Mouse (Mus musculus) lung, postnatal 14 days (tissue): ENCODE data around the gene 2810408A11Rik.
"Not testable (repeated sequence)": the region's sequence is repeated elsewhere in the genome, so short reads cannot be mapped to it uniquely, and the experiment has no call there.

ENCODE experiments used
- DNase-seq: peaks from one replicate; pipeline ENCODE4 v3.0.0; 2021

2810408A11Rik gene

DNA sequence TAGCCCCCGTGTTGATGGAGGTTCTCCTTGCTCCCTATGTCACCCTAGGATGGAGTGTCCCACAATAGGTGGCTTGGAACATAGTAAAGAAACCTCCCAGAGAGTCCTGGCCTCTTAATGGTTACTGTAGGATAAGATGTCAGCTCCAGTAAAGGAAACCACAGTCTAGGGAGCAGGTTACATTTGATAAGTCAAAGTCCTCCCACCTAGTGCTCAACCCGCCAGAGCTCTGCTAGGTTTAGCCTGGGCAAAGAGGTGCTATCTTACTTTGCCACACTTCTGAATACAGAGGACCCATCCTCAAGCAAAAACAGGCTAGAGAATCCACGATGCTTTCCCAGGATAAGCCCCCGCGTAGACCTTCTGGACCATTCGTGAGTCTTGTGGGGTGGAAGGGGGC lies 21.8 kb downstream of the 2810408A11Rik start:
- no peak for DNase-seq

DNA sequence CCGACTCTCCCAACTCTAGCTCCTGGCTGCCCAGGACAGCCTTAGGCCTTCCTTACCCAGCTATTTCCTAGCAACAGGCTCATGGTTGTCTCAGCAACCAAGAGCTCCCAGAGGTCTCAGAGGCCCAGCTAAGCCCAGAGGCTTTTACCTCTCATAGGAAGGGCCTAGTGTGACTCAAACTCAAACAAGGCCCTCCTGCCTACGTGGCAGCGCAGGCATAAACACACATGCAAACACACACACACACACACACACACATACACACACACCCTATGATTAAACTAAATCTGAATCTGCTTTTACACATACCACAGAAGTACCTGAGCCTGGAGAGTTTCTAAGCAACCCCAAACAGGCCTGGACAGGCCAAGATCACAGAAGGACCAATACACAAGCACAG lies 22.4 kb downstream of the 2810408A11Rik start:
- no peak for DNase-seq

DNA sequence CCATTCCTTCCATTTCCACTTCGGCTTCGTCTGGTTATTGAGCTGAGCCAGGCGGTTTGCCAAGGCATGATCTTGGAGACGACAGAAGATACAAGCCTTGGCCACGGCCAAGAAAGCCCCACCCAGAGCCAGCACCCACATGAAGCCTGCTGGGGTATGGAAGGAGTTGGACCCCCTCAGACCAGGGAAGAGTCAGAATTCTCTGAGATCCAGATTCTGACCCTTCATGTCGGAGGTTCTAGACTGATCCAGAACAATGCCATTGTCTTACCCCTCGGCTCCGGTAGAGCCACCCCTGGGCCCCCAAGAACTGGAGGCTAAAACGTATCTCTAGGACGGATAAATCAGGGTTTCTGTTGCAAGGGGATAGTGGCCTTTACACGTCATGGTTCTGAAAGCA lies 22.9 kb downstream of the 2810408A11Rik start, which contains the start of gene Tmem95:
Gene Tmem95 (minus strand): TSS at position 141 of the 400 bp plus-strand sequence.
- no peak for DNase-seq

DNA sequence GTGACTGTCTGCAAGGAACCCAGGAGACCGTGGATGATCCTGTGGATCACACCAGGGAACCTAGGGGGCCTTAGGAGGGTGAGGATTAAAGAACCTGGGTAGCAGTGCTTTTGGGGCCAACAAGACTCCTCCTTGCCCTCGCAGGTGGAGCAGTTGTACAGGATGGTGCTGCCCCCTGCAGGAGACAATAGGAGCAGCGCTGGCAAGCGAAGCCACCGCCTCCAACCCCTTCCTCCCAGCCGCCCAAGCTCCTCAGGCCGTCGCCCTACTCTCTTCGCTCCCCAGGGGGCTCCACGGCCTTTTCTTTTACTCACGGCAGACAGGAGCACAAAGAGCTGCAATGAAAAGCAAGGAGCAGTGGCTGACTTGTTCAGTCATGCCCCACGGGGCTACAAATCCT lies 23.9 kb downstream of the 2810408A11Rik start:
- DNase-seq: peak; percentile 93

DNA sequence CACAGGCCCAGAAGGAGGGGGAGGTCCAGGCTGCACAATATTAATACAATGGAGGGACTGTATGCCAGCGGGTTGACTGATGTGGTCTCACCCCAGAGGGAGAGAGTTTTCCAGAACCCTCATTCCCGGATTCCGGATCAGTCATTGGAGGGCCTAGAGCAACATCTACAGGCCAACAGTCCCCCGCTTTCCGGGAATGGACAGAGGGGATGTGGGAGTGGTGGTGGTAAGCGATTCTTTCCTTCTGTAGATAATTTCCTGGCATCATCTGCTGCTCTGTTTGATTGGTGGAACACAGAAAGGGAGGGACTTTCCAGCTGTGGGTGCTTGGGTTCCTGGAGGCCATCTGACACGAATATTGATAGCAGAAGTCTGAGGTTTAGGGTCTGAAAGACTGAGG lies 24.6 kb downstream of the 2810408A11Rik start:
- DNase-seq: peak; percentile 71

DNA sequence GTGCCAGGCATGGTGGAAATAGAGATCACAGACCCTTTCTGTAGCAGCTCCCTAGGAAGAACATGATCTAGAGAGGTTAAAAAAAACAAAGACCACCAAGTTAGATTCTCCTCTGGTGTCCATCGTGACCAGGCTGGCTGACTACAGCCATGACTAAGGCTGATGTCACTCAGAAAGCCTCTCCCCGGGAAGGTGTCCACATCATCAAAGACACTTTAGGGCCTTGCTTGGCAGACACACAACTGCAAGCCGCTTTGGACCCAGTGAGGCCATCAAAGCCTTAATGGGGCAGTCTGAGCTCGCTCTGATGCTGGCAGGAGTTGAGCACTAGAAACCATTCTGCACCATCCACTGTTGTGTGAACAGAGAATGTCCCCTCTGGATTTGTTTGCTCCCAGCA lies 28.3 kb downstream of the 2810408A11Rik start:
- DNase-seq: no peak

DNA sequence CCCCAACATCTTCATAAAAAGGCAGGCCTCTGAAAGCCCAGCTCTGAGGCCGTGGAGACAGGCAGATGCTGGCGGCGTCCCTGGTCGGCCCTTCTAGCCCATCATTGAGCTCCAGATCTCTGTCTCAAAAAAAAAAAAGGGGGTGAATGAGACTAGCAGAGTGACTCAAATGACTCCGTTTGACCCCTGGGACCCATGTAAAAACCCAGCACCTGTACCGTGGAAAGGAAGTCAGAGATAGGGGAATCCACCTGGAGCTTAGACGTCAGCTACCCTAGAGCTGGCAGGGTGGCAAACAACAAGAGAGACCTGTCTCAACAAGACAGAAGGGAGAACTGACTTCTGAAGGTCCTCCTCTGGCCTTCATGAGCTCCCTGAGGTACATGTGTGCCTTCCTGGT lies 29.0 kb downstream of the 2810408A11Rik start:
- no peak for DNase-seq

DNA sequence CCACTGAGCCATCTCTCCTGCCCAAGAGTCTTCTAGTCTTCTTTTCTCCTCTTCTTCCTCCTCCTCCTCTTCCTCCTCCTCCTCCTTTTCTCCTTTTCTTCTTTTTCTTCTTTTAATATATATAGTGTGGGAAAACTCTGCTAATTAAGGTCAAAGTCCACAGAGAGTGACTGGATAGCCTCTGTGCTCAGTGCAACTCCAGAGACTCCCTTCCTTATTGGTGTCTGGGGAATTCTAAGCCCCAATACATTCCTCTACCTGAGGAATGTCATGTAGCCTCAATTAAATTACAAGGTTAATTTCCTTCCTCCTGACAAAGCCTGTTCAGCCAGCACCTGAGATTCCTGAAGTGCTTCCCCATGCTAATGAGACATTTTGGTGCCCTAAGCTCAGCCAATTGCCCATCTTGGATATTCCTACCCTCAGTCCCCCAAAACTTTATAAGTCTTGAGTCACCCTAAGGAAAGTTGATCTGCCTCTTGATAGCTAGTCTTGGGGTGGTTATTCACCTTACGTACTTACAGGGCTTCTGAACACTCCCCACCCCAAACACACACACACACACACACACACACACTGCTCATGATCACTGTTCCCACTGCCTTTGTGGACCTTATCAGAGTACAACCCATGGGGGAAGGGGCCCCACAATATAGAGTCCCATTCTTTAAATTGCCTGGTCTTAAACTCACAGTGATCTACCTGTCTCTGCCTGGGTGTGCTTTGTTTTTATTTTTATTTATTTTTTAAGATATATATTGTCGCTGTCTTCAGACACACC lies 30.3 kb downstream of the 2810408A11Rik start:
- DNase-seq: no peak

DNA sequence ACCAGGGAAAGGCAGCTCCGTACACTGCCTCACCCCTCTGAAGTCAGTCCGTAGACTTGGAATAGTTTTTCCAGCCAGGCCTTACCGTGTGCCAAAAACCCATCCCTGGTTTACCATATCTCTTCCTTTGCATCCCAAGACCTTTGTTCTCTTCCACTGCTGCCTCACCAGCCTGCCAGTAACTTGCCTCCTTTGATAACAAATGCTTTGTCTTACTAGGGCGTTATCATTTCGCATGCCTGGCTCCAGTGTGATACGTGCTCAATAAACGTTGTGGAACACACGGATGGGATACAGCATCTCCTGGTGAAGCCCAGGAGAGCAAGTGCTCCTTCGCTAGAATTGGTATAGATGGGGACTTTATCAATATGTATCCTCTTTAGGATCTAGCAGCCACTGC lies 33.5 kb downstream of the 2810408A11Rik start:
- DNase-seq: no peak

DNA sequence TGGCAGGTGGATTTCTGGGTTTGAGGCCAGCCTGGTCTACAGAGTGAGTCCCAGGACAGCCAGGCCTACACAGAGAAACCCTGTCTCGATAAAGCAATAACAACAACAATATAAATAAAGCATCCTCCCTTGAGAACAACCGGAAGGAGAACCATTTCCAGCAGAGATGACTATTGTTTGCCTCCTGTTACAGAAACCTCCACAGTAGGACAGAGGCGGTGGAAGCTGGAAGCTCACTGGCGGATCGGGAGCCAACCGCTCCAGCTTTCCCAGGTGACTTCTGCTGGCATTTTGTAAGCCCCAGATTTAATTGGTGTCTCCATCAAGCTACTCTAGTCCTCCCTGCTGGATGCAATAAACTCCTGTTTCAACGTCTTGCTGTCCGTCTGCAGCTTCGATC lies 35.2 kb downstream of the 2810408A11Rik start:
- DNase-seq: no peak

DNA sequence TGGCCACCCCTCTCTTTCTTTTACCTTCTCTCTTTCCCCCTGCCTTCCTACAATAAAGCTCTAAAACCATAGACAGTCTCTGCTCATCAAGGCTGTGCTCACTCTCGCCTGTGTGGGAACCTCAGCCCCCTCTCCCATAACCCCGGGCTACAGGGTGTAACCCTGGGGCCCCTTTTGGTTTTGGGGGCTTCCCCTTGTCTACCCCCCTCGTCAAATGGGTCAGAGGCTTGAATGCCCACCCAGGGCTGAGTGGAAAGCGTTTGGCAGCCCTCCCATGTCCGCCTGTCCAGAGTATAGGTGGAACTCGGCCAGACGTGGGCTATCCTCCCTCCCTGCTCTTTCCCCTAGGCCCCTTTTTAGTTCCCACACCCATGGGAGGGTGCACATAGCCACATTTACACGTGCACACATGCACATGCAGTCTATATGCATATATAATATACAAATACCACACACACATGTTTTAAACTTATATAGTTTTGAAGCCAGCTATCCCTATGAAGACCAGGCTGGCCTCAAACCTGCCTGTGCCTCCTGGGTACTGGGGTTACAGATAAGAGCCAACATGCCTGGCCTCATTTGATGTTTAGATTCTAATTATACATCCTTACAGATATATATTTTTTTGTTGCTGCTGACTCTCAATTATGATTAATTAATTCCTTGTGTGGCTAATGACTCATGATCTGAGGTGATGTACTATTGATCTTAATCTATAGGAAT lies 36.5 kb downstream of the 2810408A11Rik start:
- DNase-seq: no peak

DNA sequence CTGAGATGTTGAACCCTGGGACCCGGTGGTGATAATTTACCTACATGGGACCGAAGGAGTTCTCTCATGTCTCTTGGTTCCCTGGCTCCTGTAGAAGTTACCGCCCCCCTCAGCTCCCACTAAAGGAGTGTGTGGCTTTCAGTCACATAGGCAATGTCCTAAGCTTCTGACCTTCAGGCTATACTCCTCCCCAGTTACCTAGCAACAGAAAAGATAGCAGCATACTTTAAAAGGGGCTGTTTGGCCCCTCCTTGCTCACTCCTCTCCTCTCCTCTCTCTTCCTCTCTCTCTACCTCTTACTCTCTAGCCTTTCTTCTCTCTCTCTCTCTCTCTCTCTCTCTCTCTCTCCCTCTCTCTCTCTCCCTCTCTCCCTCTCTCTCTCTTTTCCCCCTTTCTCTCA lies 37.1 kb downstream of the 2810408A11Rik start:
- not testable (repeated sequence) for DNase-seq

DNA sequence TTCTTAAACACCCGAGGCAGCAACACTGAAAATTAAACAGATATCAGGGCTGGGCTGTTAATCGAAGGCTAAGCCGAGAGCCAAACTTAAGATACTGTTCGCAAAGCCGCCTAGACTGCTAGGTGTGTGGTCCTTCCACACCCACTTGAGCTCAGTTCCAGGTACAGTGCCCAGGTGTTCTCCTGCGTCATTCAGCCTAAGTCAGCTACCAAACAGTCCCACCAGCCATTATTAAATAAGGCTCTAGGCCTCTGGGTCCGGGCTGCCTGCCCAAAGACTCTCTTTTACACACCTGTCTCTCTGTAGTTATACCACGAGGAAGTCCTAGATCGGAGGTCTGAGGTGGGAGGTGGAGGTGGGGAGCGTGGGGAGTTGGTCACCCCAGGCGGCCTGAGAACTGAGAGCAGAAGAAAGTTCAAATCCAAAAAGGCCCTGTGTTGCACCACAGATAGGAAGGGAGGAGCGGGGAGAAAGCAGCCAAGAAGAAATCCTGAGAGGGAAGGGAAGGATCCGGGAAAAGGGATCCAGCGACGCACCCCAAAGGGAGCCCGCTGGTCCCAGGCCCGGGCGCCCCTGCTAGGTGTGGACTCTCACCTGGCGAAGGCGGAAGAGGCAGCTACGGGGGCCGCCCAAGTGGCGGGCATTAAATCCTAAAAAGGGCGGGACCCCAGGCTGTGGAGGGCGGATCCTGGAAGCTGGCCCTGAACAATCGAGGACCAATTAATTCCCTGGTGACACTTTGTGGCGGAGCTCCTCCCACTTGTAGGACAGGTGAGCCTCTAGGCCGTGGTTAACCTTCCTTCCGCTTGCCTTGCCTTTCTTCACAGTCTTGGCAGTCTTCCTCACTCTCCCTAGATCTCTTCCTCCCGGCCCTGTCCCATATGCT lies 42.4 kb downstream of the 2810408A11Rik start, which contains the start of gene Tnk1:
Gene Tnk1 (minus strand): TSS at position 618 of the 886 bp plus-strand sequence.
- DNase-seq: peak; percentile 49

DNA sequence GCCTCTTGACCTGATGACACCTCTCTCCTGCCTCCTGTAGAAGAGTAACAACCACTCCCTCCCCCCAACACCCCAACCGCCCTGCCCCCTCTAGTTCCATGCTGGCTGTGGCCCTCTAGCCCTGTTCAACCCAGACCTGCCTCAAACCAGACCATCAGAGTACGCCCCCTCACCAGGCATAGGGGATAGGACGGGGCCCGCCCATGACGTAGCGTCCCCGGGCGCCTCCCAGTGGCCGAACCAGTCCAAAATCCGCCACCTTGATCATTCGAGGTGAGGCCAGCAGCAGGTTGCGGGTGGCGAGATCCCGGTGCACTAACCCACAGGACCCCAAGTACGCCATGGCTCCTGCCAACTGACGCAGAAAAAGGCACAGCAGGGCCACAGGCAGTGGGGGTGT lies 45.4 kb downstream of the 2810408A11Rik start:
- peak; percentile 46 for DNase-seq

DNA sequence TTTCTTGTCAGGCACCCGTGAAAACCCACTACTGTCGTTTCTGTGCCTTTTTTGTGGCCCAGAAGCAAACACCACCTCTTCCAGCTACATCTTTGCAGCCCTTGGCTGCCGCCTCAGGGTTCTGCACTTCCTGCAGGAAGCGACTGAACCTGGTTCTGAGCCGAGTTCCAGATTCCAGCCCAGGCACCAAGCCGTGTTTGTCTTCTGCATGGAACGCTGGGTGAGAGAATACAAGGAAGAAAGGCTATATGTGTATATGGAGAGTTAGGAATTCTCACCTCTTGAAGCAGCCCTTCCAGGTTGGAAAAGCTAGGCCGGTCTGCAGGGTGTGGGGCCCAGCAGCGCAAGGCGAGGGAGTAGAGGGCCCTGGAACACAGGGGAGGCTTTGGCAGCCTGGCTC lies 46.1 kb downstream of the 2810408A11Rik start:
- no peak for DNase-seq

DNA sequence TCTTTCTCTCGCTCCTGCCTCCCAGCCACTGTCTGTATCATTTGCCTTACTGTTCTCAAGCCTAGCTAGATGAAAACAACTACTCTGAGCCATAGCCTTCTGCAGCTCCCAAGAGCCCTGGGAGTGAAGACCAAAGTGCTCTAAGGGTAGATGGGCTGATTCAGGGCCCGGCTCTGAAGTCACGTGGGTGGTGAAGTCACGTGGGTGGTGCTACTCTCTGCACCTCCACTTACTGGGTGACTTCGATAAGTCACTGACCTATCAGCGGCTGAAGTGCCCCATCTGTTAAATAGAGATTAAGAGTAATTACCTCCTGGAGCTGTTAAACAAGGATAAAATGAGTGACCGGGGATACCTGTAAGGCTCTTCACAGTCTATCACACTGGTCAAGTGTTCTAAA lies 46.8 kb downstream of the 2810408A11Rik start:
- DNase-seq: no peak

DNA sequence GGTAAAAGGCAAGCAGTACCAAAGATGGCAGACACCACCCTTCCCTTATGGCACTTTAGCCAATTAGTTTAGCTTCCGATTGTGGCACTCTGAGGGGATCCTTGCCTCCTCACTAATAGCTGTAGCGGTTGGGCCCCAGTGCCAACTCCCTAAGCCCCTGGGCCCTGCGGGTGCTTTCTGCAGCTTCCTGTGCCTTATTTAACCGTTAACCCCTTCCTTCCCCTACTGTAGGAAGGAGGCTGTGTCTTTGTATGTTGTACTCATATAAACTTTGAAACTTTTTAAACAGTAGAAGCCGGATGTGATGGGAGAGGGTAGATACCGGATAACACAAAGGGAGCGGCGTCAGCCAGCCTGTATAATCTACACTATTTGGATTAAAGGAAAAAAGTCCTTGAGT lies 50.0 kb downstream of the 2810408A11Rik start:
- no peak for DNase-seq

DNA sequence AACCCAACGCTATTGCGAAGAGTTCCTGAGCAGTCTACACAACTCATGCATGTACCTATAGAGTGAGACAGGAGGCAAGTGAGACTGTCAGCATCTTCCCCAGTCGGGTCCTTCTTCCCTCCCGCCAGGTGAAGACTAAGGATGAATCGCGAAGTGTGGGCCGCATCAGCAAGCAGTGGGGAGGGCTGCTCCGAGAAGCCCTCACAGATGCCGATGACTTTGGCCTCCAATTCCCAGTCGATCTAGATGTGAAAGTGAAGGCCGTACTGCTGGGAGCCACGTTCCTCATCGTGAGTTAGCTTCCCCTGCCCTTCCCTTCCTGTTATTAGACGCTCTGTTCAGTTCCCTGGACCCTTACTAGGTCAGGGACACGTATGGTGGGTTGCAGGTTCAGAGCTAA lies 50.9 kb downstream of the 2810408A11Rik start:
- no peak for DNase-seq

DNA sequence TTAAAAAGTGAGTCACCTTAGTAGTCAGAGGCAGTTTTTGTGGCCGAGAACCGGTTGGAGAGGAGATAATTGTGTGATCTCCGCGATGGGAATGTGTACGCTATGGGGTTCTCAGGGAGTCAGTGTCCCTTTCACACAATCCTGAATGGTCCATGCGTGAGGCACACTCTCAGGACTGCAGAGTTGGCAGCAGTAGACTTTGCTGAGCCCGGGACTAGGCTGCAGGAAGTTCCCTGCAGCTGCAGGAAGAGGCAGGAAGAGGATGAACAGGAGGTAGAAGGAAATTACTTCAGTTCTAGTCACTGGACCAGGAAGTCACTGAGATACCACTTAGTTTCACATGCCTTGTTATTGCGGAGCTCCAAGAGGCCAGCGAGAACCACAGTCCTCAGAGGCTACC lies 51.7 kb downstream of the 2810408A11Rik start:
- no peak for DNase-seq

DNA sequence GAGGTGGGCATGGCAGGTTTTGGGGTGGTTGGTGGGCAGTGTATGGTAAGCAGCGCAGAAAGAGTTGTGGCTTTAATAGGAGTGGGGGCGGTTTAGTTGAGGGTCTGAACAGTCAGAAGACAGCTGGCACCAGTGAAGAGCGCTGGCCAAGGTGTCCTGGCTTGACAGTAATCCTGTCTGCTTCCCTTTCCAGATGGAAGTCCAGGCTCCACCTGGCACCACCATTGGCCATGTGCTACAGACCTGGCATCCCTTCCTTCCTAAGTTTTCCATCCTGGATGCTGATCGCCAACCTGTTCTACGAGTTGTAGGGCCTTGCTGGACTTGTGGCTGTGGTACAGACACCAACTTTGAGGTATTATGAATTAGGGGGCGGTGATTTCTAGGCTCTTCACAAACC lies 52.8 kb downstream of the 2810408A11Rik start:
- DNase-seq: no peak
